Mouse (Mus musculus) kidney, postnatal 0 days (tissue): ENCODE measurements around the gene Rpl19. TPM values are rescaled to one million over a fixed set of nuclear protein-coding genes. Genes with fewer than 3 reads are reported as not detected.

Experiments used
- ATAC-seq: fragments of 200-750 bp; cut with Nextera tagmentation; replicated peaks from 2 replicates; pipeline ENCODE4 v1.8.0; 2017; ENCODE audit warnings: low read depth, moderate number of reproducible peaks, moderate TSS enrichment, moderate library complexity; ENCODE audit not compliant: low FRiP score
- DNase-seq: peaks from one replicate; pipeline ENCODE4 v3.0.0-alpha.2; 2016; ENCODE audit warnings: low spot score
- H3K27ac ChIP-seq: fragments of 300-500 bp; sonication (generic); 2 replicates; pipeline ENCODE4 v1.5.1; 2014; ENCODE audit warnings: mild to moderate bottlenecking
- H3K27me3 ChIP-seq: fragments of 300-500 bp; sonication (generic); 2 replicates; pipeline ENCODE4 v1.6.1; 2014; ENCODE audit warnings: low read length, mixed read lengths; ENCODE audit not compliant: insufficient read depth
- H3K36me3 ChIP-seq: fragments of 300-500 bp; sonication (generic); 2 replicates; pipeline ENCODE4 v1.6.1; 2014; ENCODE audit warnings: low read length, mixed read lengths; ENCODE audit not compliant: insufficient read depth
- H3K4me1 ChIP-seq: fragments of 300-500 bp; sonication (generic); replicated peaks from 2 replicates; pipeline ENCODE4 v1.6.1; 2014; ENCODE audit warnings: antibody characterized with exemption, low read length, mixed read lengths; ENCODE audit not compliant: insufficient read depth
- H3K4me2 ChIP-seq: fragments of 300-500 bp; sonication (generic); 2 replicates; pipeline ENCODE4 v1.6.1; 2014; ENCODE audit warnings: mild to moderate bottlenecking, low read length, moderate library complexity, mixed read lengths
- H3K4me3 ChIP-seq: fragments of 300-500 bp; sonication (generic); replicated peaks from 2 replicates; pipeline ENCODE4 v1.5.1; 2014; ENCODE audit warnings: low read depth, low read length
- H3K9ac ChIP-seq: fragments of 300-500 bp; sonication (generic); 2 replicates; pipeline ENCODE4 v1.6.1; 2014; ENCODE audit warnings: low read depth, low read length
- H3K9me3 ChIP-seq: fragments of 300-500 bp; sonication (generic); replicated peaks from 2 replicates; pipeline ENCODE4 v1.6.1; 2016; ENCODE audit warnings: low read length, inconsistent platforms, mixed read lengths
- CTCF ChIP-seq: IDR thresholded peaks from 2 replicates; pipeline ENCODE4 v1.5.1; 2016; ENCODE audit warnings: antibody characterized with exemption, low read depth, mild to moderate bottlenecking, moderate library complexity
- WGBS: fragments of 180-500 bp; shearing (Covaris S2); extraction: QIAGEN DNeasy Blood & Tissue Kit; methylation state at CpG from one replicate; pipeline ENCODE4 v1.1.7; 2014; 5-methylcytosine and 5-hydroxymethylcytosine counted together
- polyA plus RNA-seq: library from polyadenylated mRNA; unstranded; fragments of >200 nt; fragmentation: Nextera tagmentation; extraction: Ambion mirVana; gene quantifications from 2 replicates; pipeline ENCODE4 v1.2.1, GENCODE M21; 2015

Gene Rpl19
- polyA plus RNA-seq, 1 experiment from 2014 or later: 1,182 TPM

DNA sequence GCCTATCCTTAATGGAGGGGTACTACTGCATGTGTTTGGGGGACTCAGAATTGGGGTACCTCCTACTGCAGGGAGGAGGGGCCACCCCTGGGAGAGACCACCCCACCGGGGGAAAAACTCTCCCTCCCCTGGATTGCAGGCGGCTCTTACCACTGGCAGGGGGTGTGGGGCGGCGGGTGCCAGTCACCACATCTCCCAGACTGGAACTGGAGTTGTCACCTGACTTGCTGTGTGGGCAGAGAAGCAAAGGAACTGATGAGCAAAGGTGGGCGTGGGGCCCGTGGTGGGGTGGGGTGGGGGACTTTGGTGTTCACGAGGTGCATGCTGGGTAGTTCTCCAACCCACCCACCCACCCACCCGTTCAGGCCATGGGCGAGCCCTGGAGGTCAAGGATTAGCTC is 14.8 kb upstream of the Rpl19 start:
- H3K36me3 ChIP-seq: peaks cover 31% of the 10 kb centered on the region; the same call in 1 of the 2 replicates
- no peak overlapping the region for H3K27ac ChIP-seq
- ATAC-seq (no peak), DNase-seq (no peak)
- no peak for TF ChIP-seq CTCF
- H3K27me3 ChIP-seq: no peaks in the 10 kb centered on the region
- WGBS: 67% methylated on average over 9 of the region's 9 CpGs
- H3K4me3 ChIP-seq: no peak overlapping the region
- no peak overlapping the region for H3K9ac ChIP-seq
- no peaks in the 10 kb centered on the region for H3K9me3 ChIP-seq
- H3K4me1 ChIP-seq: no peaks in the 10 kb centered on the region
- H3K4me2 ChIP-seq: no peak overlapping the region

DNA sequence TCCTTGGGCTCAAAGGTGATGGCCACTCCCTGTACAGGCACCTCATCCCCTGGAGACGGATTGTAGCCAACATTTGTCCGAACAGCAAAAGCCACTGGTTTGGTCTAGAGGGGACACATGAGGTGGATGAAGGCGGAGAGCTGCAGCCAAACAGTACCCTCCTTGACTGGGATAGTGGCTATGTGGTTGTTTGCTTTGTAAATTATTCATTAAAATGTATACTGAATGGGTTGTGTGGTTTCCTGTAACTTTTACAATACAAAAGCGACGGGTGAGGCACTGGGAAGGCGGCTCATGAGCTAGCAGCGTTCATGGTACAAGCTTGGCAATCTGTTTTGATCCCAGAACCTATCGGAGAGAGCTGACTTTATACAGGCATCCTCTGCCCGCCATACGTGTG is 13.7 kb upstream of the Rpl19 start:
- H3K4me3 ChIP-seq: no peak overlapping the region
- peaks cover 37% of the 10 kb centered on the region for H3K36me3 ChIP-seq
- DNase-seq: no peak
- H3K4me1 ChIP-seq: no peaks in the 10 kb centered on the region
- 0 out of 2 replicates have a peak, but pooled peaks have one; percentile 14 for ATAC-seq
- H3K9me3 ChIP-seq: no peaks in the 10 kb centered on the region
- H3K4me2 ChIP-seq: no peak overlapping the region
- no peak for TF ChIP-seq CTCF
- H3K27ac ChIP-seq: no peak overlapping the region
- 82% methylated on average over 10 of the region's 10 CpGs for WGBS
- no peak overlapping the region for H3K9ac ChIP-seq
- no peaks in the 10 kb centered on the region for H3K27me3 ChIP-seq

DNA sequence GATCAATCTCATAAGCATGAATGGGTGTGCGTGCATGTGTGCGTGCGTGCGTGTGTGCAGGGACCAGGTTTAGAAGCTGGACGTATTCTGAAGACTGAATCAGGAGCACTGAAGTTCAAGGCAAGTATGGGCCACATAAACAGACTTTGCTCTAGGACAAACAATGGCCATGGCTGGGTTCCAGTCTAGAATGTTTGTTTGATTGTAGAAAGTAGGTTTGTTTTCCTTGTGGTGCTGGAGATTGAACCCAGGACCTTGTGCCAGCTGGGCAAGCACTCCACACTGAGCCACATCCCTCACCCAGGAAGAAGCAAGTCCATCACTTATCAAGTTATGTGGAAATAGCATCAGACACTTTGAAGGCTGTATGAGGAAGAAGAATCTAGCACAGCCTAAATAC is 10.3 kb upstream of the Rpl19 start:
- Histone ChIP-seq H3K4me3 (no peak overlapping the region), H3K27ac (no peak overlapping the region), H3K27me3 (no peaks in the 10 kb centered on the region), H3K9me3 (no peaks in the 10 kb centered on the region), H3K4me1 (peaks cover 9% of the 10 kb centered on the region), H3K36me3 (peaks cover 33% of the 10 kb centered on the region), H3K4me2 (no peak overlapping the region), H3K9ac (no peak overlapping the region)
- no peak for TF ChIP-seq CTCF
- 84% methylated on average over 5 of the region's 5 CpGs for WGBS
- DNase-seq (no peak), ATAC-seq (no peak)

GRCm38 (mm10) chr11:98016824-98017223 is 9.7 kb upstream of the Rpl19 start:
- no peak for TF ChIP-seq CTCF
- ATAC-seq: no peak
- 48% methylated on average over 4 of the region's 4 CpGs for WGBS
- peaks cover 9% of the 10 kb centered on the region for H3K4me1 ChIP-seq
- no peaks in the 10 kb centered on the region for H3K9me3 ChIP-seq
- no peak overlapping the region for H3K9ac ChIP-seq
- H3K27ac ChIP-seq: no peak overlapping the region
- H3K27me3 ChIP-seq: no peaks in the 10 kb centered on the region
- H3K4me3 ChIP-seq: no peak overlapping the region
- peaks cover 31% of the 10 kb centered on the region for H3K36me3 ChIP-seq
- no peak for DNase-seq
- no peak overlapping the region for H3K4me2 ChIP-seq

DNA sequence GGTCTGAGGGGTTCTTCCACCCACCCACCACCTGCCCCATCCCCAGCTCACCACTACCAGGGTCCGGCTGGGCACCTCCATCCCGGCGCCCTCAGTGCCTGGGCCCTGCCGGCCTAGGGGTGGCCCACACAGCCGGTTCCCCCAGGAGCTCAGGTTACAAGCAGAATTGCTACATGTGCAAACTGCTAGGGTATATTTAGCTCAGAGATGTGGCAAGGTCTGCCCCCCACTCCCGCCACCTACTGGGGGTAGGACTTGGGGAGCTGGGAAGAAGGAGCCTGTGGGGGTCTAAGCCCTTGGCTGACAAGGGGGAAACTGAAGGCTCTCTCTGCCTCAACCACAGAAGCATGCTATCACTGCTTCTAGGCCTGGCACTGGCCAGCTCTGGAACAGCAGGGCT is 8.3 kb upstream of the Rpl19 start:
- Histone ChIP-seq H3K4me2 (no peak overlapping the region), H3K4me3 (no peak overlapping the region), H3K27me3 (no peaks in the 10 kb centered on the region), H3K36me3 (peaks cover 31% of the 10 kb centered on the region), H3K9ac (no peak overlapping the region), H3K4me1 (peaks cover 9% of the 10 kb centered on the region), H3K9me3 (no peaks in the 10 kb centered on the region), H3K27ac (no peak overlapping the region)
- DNase-seq (no peak), ATAC-seq (no peak)
- WGBS: 53% methylated on average over 6 of the region's 6 CpGs
- TF ChIP-seq CTCF: no peak

DNA sequence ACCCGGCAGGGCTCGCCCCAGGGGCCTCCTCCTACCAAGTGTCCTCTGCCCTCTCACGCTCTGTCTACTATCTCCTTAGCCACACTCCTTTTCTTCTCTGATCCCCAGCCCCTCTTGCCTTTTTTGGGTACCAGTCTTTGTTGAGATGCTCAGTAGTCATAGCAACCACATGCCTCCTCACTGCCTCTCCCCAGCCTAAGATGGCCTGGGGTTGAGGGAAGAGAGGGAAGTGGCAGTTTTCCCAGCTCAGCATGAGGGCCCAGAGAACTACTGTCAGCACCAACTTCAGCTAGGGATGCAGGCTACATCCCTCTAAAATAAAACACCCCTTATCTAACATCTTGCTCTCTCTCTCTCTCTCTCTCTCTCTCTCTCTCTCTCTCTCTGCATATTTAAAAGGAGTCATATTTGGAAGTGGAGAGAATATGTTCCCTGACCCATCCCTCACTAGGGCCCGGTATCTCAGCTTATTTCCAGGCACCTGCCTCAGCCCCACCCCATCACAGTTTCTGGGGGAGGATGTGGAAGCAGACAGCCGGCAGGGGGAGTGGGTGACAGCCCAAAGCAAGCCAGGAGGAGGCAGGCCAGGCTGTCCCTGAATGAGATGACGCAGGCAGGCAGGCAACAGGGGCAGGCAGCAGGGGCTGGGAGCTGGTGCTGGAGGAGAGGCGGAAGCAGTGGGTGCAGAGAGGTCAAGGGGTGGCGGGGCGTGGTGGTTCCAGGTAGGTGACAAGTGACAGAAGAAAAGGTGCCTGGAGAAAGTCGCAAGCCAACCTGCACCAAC is 7.5 kb upstream of the Rpl19 start:
- peaks cover 29% of the 10 kb centered on the region for H3K36me3 ChIP-seq
- WGBS: 38% methylated on average over 10 of the region's 10 CpGs

More for the DNA sequence above, 7.5 kb upstream of the Rpl19 start:
- no peak overlapping the region for H3K4me3 ChIP-seq
- no peak overlapping the region for H3K9ac ChIP-seq
- DNase-seq (peak; percentile 69), ATAC-seq (no peak)
- H3K4me2 ChIP-seq: 0 out of 2 replicates have a peak overlapping the region, but pooled peaks have one; percentile 18
- H3K27me3 ChIP-seq: no peaks in the 10 kb centered on the region
- TF ChIP-seq CTCF: peak; percentile 69
- peaks cover 9% of the 10 kb centered on the region for H3K4me1 ChIP-seq
- no peaks in the 10 kb centered on the region for H3K9me3 ChIP-seq
- no peak overlapping the region for H3K27ac ChIP-seq
